Mouse (Mus musculus): Measurements from ENCODE around the gene Renbp. TPM values are rescaled to one million over a fixed set of nuclear protein-coding genes. Genes with fewer than 3 reads are reported as not detected.

Renbp gene
- polyA plus RNA-seq, 1 experiment from 2014 or later: 788 TPM

GRCm38 (mm10) chrX:73911588-73911987, 19.1 kb downstream of the Renbp start:
- Histone ChIP-seq H3K4me2 (replicated peaks; ENCODE audit: low read depth) (no peak overlapping the region), H3K4me1 (replicated peaks; ENCODE audit: control insufficient read depth, insufficient read depth, low read length) (no peaks in the 10 kb centered on the region), H3K27ac (ENCODE audit: low read depth, low read length) (no peak overlapping the region), H3K36me3 (ENCODE audit: control insufficient read depth, insufficient read depth) (no peaks in the 10 kb centered on the region), H3K27me3 (replicated peaks; ENCODE audit: control insufficient read depth, insufficient read depth, low read length) (no peaks in the 10 kb centered on the region), H3K4me3 (ENCODE audit: low read depth, low read length) (no peak overlapping the region), H3K9ac (ENCODE audit: low read depth, low read length) (no peak overlapping the region), H3K9me3 (ENCODE audit: control insufficient read depth) (no peaks in the 10 kb centered on the region)
- no peak for ATAC-seq
- no peak for TF ChIP-seq CTCF (IDR thresholded peaks at IDR 0.05; ENCODE audit: low read depth)
- 90% methylated on average over 2 of the region's 2 CpGs for WGBS

DNA sequence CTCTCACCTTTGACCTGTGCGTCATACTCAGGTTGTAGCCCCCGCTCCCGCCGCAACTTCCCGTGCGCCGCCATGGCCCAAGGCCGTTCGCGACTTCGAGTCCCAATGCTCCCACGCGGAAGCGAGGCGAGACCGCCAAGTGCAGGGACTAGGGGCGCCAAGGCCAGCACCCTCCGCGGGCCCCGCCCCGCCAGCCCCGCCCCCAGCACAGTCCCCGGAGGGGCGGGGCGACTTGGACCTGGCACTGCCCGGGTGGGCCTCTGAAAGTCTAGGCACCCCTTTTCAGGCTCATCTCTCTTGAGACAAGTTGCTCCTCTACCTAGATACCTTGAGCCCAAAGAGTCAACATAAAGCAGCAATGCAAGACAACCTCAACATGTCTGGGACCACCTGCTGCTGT, 19.5 kb downstream of the Renbp start:
- no peak overlapping the region for H3K9ac ChIP-seq (ENCODE audit: low read depth, low read length)
- H3K4me1 ChIP-seq (replicated peaks; ENCODE audit: control insufficient read depth, insufficient read depth, low read length): no peaks in the 10 kb centered on the region
- no peaks in the 10 kb centered on the region for H3K27me3 ChIP-seq (replicated peaks; ENCODE audit: control insufficient read depth, insufficient read depth, low read length)
- peak overlapping the region; percentile 50; the same call in 1 of the 2 replicates for H3K27ac ChIP-seq (ENCODE audit: low read depth, low read length)
- no peak for TF ChIP-seq CTCF (IDR thresholded peaks at IDR 0.05; ENCODE audit: low read depth)
- no peaks in the 10 kb centered on the region for H3K36me3 ChIP-seq (ENCODE audit: control insufficient read depth, insufficient read depth)
- H3K4me3 ChIP-seq (ENCODE audit: low read depth, low read length): peak overlapping the region; percentile 9; the same call in 1 of the 2 replicates
- peak overlapping the region; percentile 51 for H3K4me2 ChIP-seq (replicated peaks; ENCODE audit: low read depth)
- no peak for ATAC-seq
- H3K9me3 ChIP-seq (ENCODE audit: control insufficient read depth): no peaks in the 10 kb centered on the region
- WGBS: 29% methylated on average over 26 of the region's 26 CpGs

DNA sequence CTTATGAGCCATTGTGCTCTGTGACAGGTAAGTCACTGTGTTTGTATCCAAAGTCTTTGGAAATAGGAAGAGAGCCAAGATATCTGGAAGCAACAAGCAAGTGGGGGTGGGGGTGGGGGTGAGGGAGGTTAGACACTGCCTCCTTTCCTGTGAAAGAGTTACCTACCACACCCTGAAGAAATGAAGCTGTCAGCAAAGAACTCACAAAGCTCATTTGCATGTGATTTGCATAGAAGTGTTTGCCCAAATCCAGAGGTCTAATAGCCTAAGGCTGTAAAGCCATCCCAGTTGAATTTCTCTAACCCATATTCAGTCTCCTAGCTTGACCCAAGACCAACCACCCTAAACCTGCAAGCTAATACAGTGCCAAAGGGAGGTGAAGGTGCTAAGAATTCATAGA, 20.2 kb downstream of the Renbp start:
- H3K9ac ChIP-seq (ENCODE audit: low read depth, low read length): no peak overlapping the region
- no peaks in the 10 kb centered on the region for H3K27me3 ChIP-seq (replicated peaks; ENCODE audit: control insufficient read depth, insufficient read depth, low read length)
- ATAC-seq: no peak
- H3K4me1 ChIP-seq (replicated peaks; ENCODE audit: control insufficient read depth, insufficient read depth, low read length): no peaks in the 10 kb centered on the region
- TF ChIP-seq CTCF (IDR thresholded peaks at IDR 0.05; ENCODE audit: low read depth): no peak
- H3K4me3 ChIP-seq (ENCODE audit: low read depth, low read length): no peak overlapping the region
- H3K4me2 ChIP-seq (replicated peaks; ENCODE audit: low read depth): no peak overlapping the region; the same call in 1 of the 2 replicates
- no peak overlapping the region for H3K27ac ChIP-seq (ENCODE audit: low read depth, low read length)
- H3K9me3 ChIP-seq (ENCODE audit: control insufficient read depth): no peaks in the 10 kb centered on the region
- H3K36me3 ChIP-seq (ENCODE audit: control insufficient read depth, insufficient read depth): no peaks in the 10 kb centered on the region

DNA sequence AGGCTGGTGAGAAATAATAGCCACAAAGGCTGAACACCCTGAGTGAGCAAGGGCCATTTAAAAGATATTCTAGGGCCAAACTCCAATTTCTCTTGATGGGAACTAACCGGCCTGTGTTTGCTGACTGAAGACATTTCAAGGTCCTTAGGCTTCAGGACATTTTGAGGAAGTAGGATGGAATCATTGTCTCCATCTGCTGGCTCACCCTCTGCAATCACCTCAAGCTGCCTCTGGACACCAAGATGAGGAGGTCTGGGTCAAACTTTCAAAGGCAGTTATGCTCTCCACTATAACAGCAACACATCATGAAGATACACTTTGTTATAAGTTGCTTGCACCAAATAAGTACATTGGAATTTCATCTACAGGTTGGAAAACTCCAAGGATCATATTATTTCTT, 20.6 kb downstream of the Renbp start:
- Histone ChIP-seq H3K4me2 (replicated peaks; ENCODE audit: low read depth) (no peak overlapping the region), H3K27me3 (replicated peaks; ENCODE audit: control insufficient read depth, insufficient read depth, low read length) (no peaks in the 10 kb centered on the region), H3K4me1 (replicated peaks; ENCODE audit: control insufficient read depth, insufficient read depth, low read length) (no peaks in the 10 kb centered on the region), H3K27ac (ENCODE audit: low read depth, low read length) (no peak overlapping the region), H3K4me3 (ENCODE audit: low read depth, low read length) (no peak overlapping the region), H3K9ac (ENCODE audit: low read depth, low read length) (no peak overlapping the region), H3K9me3 (ENCODE audit: control insufficient read depth) (no peaks in the 10 kb centered on the region), H3K36me3 (ENCODE audit: control insufficient read depth, insufficient read depth) (no peaks in the 10 kb centered on the region)
- 48% methylated on average over 1 of the region's 1 CpGs for WGBS
- ATAC-seq: no peak
- no peak for TF ChIP-seq CTCF (IDR thresholded peaks at IDR 0.05; ENCODE audit: low read depth)

DNA sequence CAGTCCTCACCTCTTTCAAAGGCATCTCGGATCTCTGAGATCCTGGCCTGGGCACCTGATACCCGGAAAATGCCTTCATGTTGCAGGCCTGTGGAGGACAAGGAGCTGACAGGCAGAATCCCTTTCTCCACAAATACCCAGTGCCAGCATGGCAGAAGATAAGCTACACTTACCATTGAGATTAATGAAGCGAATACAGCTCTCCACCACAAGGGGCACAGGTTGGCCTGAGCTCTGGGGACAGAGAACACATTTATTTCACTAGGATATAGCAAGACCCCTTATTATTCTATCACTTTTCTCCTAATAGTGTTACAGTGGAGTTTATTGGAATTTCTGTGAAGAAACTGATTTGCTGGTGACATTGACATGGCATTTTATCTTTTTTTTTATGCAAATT, 32.7 kb downstream of the Renbp start:
- Histone ChIP-seq H3K4me1 (replicated peaks; ENCODE audit: control insufficient read depth, insufficient read depth, low read length) (no peaks in the 10 kb centered on the region), H3K4me2 (replicated peaks; ENCODE audit: low read depth) (no peak overlapping the region), H3K27ac (ENCODE audit: low read depth, low read length) (no peak overlapping the region), H3K9me3 (ENCODE audit: control insufficient read depth) (no peaks in the 10 kb centered on the region), H3K4me3 (ENCODE audit: low read depth, low read length) (no peak overlapping the region), H3K27me3 (replicated peaks; ENCODE audit: control insufficient read depth, insufficient read depth, low read length) (no peaks in the 10 kb centered on the region), H3K36me3 (ENCODE audit: control insufficient read depth, insufficient read depth) (no peaks in the 10 kb centered on the region), H3K9ac (ENCODE audit: low read depth, low read length) (no peak overlapping the region)
- ATAC-seq: no peak
- WGBS: 80% methylated on average over 3 of the region's 3 CpGs
- TF ChIP-seq CTCF (IDR thresholded peaks at IDR 0.05; ENCODE audit: low read depth): peak; percentile 49

- WGBS: 25% methylated on average over 2 of the region's 2 CpGs
- H3K4me2 ChIP-seq (replicated peaks; ENCODE audit: low read depth): no peak within 1 kb of the TSS
- H3K9me3 ChIP-seq (ENCODE audit: control insufficient read depth): no peaks in the 10 kb centered on the region
- H3K4me3 ChIP-seq (ENCODE audit: low read depth, low read length): no peak within 1 kb of the TSS
- H3K27ac ChIP-seq (ENCODE audit: low read depth, low read length): no peak within 1 kb of the TSS
- peak; percentile 66 for TF ChIP-seq CTCF (IDR thresholded peaks at IDR 0.05; ENCODE audit: low read depth)
- no peaks in the 10 kb centered on the region for H3K27me3 ChIP-seq (replicated peaks; ENCODE audit: control insufficient read depth, insufficient read depth, low read length)
- H3K9ac ChIP-seq (ENCODE audit: low read depth, low read length): no peak within 1 kb of the TSS
- no peak for ATAC-seq
- H3K36me3 ChIP-seq (ENCODE audit: control insufficient read depth, insufficient read depth): no peaks in the 10 kb centered on the region
- H3K4me1 ChIP-seq (replicated peaks; ENCODE audit: control insufficient read depth, insufficient read depth, low read length): no peaks in the 10 kb centered on the region
These were observed 34.9 kb downstream of the Renbp start, which contains the start of gene L1cam for GRCm38 (mm10) chrX:73895719-73896118. Gene L1cam, minus strand, starts transcription at chrX:73896105.

DNA sequence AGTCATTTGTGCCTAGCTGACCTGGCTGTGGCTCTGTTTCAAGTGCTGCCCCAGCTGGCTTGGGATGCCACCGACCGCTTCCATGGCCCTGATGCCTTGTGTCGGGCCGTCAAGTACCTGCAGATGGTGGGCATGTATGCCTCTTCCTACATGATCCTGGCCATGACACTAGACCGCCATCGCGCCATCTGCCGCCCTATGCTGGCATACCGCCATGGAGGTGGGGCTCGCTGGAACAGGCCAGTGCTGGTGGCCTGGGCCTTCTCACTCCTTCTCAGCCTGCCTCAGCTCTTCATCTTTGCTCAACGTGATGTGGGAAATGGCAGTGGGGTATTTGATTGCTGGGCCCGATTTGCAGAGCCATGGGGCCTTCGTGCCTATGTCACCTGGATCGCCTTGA, 37.8 kb downstream of the Renbp start:
- no peak for TF ChIP-seq CTCF (IDR thresholded peaks at IDR 0.05; ENCODE audit: low read depth)
- ATAC-seq: no peak
- H3K27me3 ChIP-seq (replicated peaks; ENCODE audit: control insufficient read depth, insufficient read depth, low read length): no peaks in the 10 kb centered on the region
- WGBS: 87% methylated on average over 14 of the region's 14 CpGs
- no peak overlapping the region for H3K4me3 ChIP-seq (ENCODE audit: low read depth, low read length)
- H3K9me3 ChIP-seq (ENCODE audit: control insufficient read depth): no peaks in the 10 kb centered on the region
- no peak overlapping the region for H3K9ac ChIP-seq (ENCODE audit: low read depth, low read length)
- H3K4me2 ChIP-seq (replicated peaks; ENCODE audit: low read depth): no peak overlapping the region
- H3K27ac ChIP-seq (ENCODE audit: low read depth, low read length): no peak overlapping the region
- no peaks in the 10 kb centered on the region for H3K4me1 ChIP-seq (replicated peaks; ENCODE audit: control insufficient read depth, insufficient read depth, low read length)
- H3K36me3 ChIP-seq (ENCODE audit: control insufficient read depth, insufficient read depth): no peaks in the 10 kb centered on the region
